Mouse (Mus musculus) right cerebral cortex, postnatal 25 days (tissue): ENCODE measurements around the gene Kat2b.
"Not testable (repeated sequence)": the region's sequence is repeated elsewhere in the genome, so short reads cannot be mapped to it uniquely, and the experiment has no call there.

Experiments
- DNase-seq: peaks from one replicate; pipeline ENCODE4 v3.0.0; 2022

The Kat2b gene

GRCm38 (mm10) chr17:53566161-53566918 lies at the start of gene Kat2b:
Kat2b (plus strand) TSS chr17:53566861.
- no peak for DNase-seq

DNA sequence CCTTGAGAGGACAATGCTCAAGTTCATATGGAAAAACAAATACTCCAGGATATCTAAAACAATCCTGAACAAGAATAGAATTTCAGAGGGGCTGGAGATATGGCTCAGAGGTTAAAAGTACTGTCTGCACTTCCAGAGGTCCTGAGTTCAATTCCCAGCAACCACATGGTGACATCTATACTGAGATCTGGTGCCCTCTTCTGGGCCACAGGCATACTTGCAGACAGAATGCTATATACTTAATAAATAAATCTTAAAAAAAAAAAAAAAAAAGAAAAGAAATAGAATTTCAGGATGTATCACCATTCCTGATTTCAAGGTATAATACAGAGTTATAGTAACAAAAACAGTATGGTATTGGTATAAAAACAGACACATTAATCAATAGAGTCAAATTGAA lies 47.3 kb upstream of the Kat2b start:
- DNase-seq = no peak

- DNase-seq = no peak
Observed at GRCm38 (mm10) chr17:53520509-53520908, 46.2 kb upstream of the Kat2b start.

DNA sequence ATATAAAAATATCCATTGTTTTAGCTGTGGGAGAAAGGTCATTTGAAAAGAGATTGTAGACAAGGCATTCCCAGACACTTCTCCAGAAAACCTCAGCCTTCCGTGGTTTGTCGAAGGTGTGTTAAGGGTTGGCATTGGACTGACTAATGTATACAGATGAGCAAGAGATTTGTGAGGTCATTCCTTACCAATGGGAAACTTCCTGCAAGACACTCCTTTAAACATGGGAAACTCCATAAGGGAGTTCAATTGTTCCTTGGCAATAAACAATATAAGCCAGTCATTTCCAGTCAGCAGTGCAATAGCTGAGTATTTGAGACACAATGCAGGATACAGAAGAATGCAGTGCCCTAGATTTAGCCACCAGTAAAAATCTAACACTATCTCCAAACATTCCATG lies 38.6 kb upstream of the Kat2b start:
- DNase-seq = no peak

- no peak for DNase-seq
Observed at GRCm38 (mm10) chr17:53531160-53531559, 35.5 kb upstream of the Kat2b start.

GRCm38 (mm10) chr17:53532425-53532824 lies 34.2 kb upstream of the Kat2b start:
- no peak for DNase-seq

GRCm38 (mm10) chr17:53539351-53539750 lies 27.3 kb upstream of the Kat2b start, which contains the start of gene Pp2d1:
Pp2d1 (minus strand) TSS chr17:53539451.
- not testable (repeated sequence) for DNase-seq

DNA sequence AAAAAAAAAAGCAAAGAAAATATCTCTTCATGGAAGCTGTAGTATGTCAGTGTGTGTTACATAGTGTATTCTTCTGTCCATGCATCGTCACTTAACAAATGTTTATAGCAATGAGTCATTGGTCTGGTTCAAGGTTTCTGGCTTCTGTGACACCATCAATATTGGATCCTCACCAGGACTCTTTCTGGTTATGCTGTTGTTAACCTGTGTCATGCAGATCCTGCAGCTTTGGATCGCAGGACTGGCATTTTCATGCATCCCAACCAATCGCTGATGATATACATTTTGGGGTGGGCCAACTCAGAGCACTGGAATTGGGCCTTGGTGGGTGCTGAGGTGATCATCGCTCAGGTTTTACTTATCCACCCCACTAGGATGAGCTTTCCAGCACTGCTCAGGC lies 24.1 kb upstream of the Kat2b start:
- DNase-seq = no peak

- no peak for DNase-seq
Observed at GRCm38 (mm10) chr17:53543591-53544324, 22.9 kb upstream of the Kat2b start.

- DNase-seq = no peak
Observed at GRCm38 (mm10) chr17:53551306-53552299, 15.1 kb upstream of the Kat2b start.

GRCm38 (mm10) chr17:53554088-53554487 lies 12.6 kb upstream of the Kat2b start:
- no peak for DNase-seq

DNA sequence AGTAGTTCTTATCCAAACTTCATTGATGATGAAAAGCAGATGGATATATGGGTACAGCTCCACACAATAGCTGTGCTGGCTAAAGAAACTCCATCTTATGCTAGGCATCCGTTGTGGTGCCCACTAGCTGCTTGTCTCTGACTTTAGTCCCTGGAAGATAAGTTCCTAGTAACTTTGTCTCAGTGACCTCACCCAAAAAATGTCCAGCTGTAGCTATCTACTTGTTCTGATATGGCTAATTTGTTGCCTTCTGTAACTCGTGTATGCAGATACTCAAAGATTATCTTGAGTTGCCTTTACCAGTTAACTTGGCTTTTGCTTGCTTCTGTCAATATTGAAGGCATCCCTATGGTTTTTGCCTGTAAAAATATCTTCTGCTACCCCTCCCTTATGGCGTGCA lies 11.8 kb upstream of the Kat2b start:
- no peak for DNase-seq

GRCm38 (mm10) chr17:53557443-53557842 lies 9.2 kb upstream of the Kat2b start:
- no peak for DNase-seq

DNA sequence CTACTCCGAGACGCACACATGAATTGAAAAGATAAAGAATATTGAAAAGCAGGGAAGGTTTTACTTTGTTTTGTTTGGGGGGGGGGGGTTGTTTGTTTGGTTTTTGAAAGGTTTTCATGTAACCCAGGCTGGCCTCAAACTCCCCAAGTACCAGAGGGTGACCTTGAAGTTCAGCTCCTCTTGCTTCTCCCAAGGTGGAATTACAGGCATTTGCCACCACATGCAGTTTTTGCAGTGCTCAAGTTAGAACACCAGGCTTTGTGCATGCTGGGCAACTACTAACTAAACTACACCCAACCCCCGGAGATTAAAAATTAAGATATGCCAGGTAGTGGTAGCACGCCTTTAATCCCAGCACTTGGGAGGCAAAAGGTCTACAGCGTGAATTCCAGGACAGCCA lies 7.0 kb upstream of the Kat2b start:
- DNase-seq = no peak

GRCm38 (mm10) chr17:53561458-53562029 lies 5.1 kb upstream of the Kat2b start:
- no peak for DNase-seq

GRCm38 (mm10) chr17:53564837-53565236 lies 1.8 kb upstream of the Kat2b start:
- DNase-seq = no peak

DNA sequence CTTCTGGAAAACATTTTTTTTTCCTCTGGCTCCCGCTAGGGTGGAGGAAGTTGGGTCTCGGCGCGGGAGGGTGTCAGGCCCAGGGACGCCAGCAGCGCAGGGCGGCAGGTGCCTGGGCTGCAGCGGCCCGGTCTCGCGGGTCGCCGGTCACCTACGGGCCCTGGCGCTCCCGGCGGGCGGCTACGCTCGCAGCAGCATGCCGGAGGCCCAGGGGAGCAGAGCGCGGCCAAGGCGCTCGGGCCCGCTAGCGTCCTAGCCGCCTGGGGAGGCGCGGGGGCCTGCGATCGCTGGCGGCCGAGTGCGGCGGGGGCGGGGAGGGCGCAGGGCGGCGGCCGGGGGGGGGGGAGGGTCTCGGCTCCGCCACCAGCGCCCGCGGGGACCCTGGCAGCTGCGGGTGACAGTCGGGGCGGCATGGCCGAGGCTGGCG lies 271 bp downstream of the Kat2b start:
- peak; percentile 68 for DNase-seq

- peak; percentile 48 for DNase-seq
Observed at GRCm38 (mm10) chr17:53567346-53568101, 863 bp downstream of the Kat2b start.

- peak; percentile 44 for DNase-seq
Observed at GRCm38 (mm10) chr17:53568118-53568517, 1.5 kb downstream of the Kat2b start.

DNA sequence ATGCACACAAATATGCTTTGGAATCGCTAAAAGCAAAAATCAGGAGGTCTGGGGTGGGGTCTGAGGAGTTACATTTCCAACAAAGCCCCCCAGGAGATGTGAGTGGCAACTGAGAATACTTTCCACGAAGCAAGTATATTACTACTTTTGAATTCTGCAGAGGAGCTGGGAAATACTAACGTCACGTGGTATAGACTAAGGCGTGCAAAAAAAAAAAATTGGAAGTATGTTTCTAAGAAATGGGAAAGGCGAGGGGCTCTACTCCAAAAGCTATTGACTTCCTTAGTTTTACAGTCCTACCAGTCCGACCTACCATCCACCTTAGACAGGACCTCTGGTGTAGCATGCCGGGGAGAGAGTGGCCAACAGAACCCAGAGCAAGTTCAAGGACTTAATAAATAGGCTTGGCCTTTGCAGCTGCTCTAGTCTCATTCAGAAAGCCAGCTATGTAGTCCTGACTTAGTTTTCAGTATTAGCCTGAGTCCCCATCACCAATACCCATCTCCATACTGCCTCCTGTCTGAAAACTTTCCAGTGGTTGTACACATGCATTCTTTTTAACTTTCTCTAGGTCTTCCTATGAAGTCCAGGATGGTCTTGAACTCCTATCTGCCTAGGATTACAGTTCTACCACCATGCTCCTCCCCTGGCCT lies 2.2 kb downstream of the Kat2b start:
- no peak for DNase-seq

DNA sequence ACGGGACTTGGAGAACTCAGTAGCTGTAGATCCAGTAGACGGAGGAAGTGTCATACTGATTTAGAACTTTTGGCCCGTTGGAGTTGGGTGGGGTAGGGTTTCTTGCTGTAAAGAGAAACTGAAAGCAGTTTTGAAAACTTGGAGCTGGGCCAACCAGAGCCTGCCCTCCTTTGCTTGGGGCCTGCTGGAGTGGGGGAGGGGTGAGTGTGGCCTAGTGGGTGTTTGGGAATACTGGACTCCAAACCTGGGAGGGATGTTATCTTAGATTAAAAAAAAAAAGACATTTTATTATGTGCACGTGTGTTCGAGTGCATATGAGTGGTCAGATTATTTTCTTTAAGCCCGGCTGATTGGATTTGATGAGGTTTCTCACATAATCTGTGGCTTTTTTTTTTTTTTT lies 3.2 kb downstream of the Kat2b start:
- no peak for DNase-seq
